Mouse (Mus musculus) thymus, postnatal 25 days (tissue): ENCODE data around the gene Ncam1.

Experiments
- DNase-seq: peaks from one replicate; pipeline ENCODE4 v3.0.0; 2022

The Ncam1 gene

DNA sequence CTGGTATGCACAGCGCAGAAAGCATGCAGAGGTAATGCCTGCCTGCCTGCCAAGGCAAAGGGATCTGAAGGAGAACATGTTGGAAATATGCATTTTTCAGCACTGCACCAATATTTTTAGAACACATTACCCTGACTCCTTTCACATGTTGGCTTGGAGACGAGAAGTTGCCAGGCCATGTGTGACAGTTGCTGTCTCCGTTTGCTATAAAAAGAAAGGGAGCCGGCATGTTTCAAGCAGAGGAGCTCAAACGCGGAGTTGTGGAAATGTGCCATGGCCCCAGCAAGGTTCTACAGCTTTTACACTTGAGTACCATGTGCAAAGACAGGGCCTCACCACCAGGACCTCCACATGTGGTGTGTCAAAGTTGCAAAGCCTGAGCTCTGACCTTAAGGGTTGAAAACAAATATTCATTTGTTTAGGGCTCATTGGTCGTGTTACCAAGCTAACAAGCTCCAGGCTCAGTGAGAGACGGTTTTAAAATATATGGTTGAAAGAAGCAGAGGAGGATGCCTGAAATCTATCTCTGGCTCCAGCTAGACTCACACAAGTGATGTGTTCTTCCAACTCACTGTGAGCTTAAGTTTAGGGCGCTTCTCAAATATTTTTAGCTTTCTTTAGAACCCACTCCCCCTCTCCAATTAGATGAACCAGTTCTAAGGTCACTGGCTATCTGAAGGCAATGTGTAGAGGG is 179.9 kb downstream of the Ncam1 start:
- DNase-seq, result no peak

DNA sequence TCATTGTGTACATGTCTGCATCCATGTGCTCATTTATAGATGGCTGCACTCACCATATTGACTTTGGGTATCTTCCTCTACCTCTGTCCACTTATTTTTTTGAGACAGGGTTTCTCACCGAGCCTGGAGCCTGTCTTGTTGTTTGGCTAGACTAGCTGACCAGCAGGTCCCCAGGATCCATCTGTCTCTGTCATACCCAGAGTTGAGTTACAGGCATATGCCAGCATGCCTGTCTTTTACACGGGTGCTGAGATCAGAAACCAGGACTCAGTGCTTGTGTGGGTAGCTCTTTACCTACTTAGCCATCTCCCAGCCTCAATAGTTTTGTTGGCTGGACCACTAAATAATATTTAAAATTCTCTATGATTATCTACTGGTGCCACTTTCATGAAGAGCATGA is 180.5 kb downstream of the Ncam1 start:
- no peak for DNase-seq

DNA sequence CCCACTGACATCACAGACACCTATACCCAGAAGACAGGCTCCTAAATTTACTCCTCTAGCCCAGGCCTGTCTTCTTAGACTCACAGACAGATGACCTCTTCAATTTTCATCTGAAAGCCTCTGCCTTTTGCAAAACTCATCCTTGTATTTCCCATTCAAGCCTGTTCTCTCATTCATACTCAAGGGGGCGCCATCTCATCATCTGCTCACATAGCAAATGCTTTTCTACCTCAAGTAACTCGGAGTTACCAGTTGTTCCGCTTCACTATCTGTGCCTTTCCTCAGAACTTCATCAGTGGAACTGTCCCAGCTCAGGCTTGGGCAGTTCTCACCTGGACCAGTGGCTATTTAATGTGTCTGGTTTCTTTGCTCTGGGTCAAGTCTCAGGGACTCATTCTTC is 181.5 kb downstream of the Ncam1 start:
- DNase-seq, result peak; percentile 1

DNA sequence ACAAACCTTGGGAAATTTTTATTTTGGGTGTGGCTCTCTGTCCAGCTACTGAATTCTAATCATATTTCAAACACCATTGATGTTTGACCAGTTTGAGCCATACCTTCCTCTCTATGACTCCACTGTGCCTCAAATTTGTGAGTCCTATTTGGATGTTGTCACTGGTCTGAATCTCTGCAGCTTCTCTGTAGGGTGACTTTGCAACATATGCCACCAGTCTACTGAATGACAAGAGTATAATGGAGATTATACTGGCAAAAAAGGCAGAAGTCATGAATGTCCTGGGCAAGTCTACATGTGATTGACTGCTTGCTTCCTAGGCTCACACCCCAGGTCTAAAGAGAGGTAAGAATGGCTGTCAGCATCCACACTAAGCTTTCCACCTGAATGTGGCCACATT is 186.3 kb downstream of the Ncam1 start:
- no peak for DNase-seq

DNA sequence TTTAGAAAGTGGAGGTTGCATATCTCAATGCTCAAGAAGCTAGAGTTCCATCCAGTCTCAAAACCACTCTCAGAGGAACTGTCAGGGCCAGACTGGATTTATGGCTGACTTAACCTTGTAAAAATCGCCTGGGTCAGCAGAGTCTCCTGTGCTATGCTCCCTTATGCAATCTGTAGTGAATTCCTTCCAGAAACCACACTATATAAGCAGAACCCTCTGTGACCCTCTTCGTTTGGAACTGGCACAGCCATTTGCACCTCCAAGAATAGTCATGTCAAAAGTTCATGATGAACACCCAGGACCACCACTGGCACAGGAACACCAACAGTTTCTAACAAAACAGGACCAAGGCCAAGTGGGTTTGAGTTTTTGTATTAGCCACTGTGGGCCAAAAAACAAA is 190.5 kb downstream of the Ncam1 start:
- no peak for DNase-seq

DNA sequence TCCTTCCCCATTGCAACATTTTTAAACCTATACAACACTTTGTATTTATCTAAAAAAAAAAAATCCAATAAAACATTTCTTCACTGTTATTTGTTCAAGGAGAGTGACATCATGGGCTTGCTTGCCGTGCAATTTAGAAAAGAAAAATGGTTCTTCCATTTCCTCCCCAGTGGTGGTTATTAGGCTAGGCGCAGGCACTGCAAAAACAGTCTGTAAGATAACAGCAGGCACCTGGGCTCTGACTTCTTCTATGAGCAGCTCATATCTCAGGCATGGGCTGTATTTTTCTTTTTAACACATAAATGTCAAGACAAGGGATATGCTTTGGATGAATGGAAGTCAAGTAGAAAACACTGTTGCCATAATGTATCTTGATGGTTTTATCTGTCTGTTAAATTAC is 192.0 kb downstream of the Ncam1 start:
- no peak for DNase-seq

DNA sequence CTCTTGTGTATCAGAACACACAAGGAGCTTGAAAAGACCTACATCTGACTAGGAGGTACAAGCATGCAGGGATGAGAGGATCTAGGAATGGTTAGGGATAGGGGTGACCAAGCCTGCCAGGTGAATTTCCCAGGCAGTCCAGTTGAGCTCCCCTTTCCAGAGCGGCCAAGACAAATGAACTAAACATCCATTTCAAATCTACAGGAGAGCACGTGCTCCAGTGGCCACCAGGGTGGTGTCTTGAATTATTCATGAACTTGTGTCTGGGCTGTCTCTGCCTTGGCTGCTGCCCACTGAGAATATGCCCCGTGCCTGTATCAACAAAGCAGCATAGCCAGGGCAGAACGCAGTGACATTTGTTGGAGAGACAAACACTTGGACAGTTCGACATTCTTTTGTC is 192.4 kb downstream of the Ncam1 start:
- no peak for DNase-seq

DNA sequence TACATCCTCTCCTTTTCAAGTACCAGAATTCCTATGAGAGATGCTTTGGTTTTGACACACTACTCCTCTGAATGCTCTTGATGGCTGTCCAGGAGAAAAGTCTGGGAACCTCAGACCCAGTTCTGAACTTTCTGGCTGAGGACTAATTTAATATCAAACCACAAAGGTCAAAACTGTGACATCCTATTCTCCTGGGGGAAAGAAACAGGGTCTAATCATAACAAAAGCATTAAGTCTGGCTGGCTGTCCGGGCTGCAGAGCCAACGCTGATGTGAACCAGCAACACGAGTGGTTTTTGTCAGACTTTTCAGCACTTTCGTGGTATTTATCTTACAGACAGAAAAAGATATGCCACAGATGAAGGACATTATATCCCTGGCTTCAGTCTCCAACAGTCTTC is 192.9 kb downstream of the Ncam1 start:
- no peak for DNase-seq

DNA sequence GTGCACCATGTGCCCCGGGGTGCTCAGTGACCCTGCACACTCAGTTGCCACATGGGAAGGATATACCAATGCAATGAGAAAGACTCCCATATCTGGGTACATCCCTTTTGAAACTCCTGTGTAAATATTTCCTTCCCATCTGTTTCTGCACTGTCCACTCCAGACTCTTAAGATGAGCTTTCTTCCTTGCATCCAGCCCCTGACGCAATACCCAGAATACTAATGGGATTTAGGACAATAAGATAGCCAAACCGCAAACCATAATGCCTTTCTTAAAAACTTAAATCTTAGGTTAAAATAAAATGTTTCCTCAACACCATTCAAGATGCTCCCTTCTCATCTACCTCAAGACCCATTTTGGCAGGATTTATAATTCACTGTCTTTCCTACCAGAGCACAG is 193.4 kb downstream of the Ncam1 start:
- DNase-seq, result no peak

DNA sequence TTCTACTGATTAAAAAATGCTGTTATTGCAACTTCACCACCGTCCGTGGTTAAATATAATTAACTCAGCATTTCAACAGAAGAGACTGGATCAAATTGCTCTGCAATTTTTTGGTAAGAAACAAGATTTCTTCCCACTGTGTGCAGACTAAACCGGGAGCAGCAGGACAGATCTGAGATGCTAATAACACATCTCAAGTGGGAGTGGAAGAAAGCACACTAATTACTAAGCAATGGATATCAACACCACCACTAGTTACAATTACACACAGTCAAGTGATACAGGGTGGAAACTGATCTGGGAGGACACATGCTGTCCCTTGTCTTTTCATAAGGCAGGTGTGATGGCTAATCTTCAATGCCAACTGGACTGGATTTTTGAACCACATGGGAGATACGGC is 197.5 kb downstream of the Ncam1 start:
- no peak for DNase-seq

DNA sequence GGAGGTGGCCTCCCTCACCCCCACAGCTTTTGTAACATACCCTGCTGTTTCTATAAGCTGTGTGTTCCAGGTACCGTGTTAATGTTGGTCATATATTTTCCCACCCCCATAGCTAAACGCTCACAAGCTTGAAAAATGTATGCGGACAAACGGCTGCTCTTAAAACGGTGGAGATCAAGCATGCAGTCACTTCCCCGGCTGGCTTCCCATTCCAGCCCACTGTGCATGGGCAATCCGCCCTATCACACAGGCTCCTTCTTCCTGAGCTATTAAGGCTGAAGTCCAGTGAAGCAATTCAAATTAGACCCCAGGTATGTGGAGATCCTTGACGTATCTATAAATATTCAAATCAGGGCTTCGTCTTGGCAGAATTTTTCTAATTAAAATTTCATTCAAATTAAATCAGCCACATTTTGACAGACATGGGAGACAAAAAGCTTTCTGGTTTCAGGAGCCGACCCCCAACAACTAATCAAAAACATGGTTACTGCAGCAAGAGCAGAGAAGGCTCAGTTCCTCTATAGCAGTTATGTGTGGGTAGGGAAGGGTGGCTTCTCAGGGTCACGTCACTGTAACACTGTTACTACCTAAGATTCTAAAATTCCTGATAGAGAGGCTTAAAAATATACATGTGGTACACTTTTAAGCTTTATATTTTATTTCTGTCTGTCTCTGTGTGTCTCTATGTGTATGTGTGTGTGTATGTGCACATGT is 202.9 kb downstream of the Ncam1 start:
- DNase-seq, result no peak

DNA sequence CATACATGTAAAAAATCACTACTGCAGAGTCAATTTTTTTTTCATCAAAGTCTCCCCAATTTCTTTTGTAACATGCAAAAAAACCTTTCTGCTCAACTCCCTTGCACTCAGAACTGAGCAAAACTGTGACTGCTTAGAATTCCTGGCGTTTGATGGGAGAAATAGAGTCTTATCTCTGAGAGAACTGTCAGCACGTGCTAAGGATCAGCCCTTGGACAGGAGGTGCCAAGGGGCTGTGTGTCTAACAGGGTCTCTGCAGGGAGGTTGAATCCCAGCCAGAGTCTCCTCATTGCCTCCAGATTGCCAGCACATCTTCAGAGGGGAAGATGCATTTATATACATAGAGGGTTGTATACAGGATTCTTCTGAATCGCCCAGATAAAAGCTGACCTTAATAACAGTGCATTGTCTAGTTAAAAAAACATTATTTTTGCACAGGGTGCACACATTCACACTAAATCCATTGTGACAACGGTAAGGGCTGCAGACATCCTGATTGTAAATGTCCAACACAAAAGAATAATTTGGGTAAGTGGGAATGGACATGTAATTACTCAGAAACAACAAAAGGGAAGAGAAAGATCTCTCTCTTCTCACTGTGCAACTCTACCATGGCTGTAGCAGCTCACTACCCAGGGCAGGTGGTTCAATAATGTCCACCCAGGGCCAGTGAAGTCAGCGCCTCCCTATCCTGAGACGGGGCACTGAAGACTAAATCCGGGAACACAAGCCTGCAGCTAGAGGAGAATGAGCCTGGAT is 203.7 kb downstream of the Ncam1 start:
- no peak for DNase-seq

DNA sequence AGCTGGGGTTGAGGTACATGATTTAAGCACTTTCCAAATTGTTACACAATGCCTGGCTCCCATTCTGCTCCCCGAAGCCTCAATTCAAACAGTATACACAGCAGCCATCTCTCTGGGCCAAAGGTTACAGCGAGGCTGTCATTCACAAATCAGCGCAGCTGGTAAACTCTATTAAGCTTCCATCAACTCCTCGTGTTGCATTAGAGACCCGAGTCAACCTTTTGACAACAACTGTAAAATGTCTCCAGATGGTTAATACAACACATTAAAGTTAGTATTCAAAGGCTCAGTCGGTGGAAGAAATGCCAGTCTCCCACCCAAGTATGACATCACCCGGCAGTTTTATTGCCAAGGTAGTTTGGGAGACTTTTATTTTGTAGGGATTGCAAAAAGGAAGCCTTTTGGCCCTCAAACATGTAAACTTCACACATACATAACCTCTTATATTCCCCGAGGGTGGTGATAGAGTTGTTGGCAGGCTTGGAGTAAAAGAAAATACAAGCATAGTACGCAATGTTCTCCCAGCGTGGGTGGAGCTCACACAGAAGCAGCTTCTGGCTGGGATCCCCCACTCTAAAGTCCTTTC is 204.7 kb downstream of the Ncam1 start:
- DNase-seq, result no peak

DNA sequence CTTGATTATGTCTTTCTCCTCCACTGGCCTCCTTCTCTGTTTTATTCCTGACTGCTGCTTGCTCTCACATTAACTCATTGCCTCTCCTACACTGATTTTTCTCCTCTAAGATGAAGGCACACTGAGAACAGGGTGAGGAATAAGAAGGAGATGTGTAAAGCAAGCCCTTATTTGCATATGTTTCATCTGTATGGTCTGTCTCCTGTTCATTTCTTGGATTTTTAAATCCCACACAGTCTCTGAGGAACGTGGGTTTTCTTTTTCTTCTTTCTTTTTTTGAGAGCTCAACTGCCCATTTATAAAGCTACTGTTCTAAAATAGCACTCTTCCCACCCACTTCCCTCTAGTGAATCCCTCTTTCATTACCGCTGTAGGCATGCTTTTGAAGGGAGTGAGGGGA is 206.7 kb downstream of the Ncam1 start:
- no peak for DNase-seq

DNA sequence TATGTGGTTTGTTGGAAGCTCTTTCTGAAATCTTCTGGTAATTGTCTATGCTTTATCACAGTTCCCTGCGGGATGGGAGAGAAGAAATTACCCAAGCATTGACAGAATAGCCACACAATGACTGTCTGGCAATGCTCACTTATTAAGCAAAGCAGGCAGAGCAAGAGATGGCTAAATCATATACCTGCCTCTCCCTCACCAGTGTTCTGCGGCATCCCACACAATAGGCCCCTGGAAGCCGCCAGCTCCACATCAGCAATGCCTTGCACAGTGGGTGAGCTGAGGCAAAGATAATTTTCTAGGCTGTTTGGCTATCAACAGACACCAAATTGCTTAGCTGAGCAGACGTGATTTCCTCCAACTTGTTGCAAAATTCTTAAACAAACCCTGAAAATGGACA is 208.5 kb downstream of the Ncam1 start:
- no peak for DNase-seq

DNA sequence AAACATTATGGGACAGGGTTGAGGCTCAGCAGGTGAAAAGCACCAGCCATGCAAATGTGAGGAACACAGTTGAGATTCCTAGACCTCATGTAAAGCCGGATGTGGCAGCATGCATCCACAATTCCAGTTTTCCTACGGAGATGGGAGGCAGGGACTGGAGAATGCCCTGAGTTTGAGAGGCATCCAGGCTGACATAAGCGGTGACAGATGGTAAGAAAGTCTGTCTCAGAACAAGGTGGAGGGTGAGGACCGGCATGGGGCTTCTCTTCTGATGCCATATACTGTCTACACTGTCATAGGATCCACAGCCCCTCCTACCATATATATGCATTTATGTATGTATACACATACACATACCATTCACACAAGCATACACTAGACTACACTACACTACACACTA is 221.6 kb downstream of the Ncam1 start:
- DNase-seq, result no peak

DNA sequence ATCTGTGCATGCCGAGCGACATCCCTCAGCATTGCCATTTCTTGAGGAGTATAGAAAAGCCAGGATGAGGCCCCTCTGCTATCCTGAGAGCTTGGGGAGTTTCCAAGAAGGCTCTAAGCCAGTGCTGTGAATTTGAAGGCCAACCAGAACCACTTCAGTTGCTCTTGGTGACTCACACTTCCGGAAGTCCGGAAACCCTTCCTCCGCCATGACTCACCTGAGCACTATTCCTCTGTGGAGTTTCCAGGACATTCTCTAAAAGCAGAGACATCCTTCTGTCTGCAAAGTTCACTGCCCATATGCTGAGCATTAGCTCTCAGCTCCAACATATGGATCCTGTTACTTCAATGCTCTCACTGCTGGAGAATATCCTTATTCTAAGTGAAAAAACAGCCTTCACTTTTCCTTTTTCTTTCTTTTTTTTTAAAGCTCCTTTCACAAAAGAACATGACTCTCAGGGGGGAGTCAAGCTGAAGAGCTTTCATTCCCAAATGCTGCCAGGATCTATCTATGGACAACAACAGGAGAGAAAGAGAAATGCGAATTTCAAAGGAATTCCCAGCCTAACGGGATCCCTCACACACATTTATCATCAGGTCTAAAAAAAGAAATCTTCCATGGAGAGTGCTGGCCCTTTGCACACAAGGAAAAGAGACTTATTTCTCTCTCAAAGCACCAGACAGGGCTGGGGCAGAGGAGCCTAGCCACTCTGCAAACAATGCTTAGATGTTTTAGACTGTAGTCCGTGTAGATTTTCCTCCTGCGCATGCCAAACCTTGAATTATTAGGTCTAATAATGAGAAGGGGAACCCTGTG is 226.8 kb downstream of the Ncam1 start:
- no peak for DNase-seq

DNA sequence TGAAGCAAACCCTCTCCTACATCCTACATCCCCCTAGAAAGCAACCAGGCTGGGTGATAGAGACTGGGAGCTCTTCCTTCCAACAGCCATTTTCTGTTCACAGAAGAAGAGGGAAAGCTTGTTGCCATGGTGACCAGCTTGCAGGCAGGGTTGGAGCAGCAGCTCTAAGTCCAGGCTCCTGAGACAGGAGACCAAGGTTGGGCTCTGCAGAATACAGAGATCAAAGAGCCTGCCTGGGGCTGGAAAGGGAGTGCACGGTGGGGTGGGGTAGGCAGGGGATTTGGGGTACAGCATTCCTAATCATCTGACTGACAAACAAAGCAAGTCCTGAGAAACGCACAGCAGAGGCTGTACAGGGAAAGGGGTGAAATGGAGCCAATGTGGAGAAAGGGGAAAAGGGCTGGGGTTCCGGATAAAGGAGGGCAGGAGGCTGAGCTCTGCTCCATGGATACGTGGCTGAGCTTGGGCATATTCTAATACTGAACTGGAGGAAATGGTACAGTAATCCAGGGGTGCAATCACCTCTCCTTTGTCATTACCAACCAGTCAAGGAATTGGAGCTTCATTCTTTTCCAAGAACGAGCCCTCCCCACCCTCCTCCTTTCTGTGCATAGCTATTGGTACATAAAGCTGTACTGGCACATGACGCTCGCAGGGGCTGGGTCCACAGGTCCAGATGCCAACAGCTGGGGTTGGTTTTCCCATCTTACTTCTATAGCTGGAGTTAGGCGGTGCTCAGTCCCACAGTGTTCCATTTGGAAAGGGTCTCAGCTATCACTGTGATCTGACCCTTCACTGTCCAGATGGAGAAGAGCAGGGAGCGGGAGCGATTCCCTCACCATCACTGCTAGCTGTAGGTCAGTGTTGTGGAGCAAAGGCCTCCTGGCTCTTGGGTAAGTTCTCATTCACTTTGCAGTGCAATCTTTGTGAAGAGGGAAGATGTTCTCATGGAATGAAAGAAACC is 227.7 kb downstream of the Ncam1 start:
- no peak for DNase-seq

DNA sequence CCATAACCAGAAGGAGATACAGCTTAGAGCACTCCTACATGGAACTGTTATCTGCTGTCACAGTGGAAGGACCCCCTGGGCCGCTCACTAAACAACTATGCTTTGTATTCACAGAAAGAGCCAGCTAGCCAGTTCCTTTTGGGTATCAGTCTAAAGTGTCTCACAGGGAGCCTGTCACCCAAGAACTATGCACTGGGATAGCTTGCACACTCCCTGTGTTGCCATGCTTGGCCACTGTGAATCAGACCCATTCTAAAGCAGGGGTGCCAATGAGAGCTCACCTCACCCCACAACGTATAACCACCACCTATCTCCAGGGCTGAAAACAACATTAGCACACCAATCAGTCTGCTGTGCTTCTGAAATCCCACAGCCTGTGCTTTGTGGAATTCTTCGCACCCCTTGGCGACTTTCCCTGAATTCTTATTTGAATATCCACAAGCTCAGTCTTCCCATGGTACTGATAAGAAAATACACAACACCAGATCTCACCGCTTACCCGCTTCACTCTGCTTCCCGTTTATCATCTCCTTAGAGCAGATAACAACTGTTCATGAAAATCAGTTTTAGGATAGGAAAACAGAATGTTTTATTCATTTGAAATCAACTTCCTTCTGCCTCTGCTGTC is 228.6 kb downstream of the Ncam1 start:
- DNase-seq, result no peak

DNA sequence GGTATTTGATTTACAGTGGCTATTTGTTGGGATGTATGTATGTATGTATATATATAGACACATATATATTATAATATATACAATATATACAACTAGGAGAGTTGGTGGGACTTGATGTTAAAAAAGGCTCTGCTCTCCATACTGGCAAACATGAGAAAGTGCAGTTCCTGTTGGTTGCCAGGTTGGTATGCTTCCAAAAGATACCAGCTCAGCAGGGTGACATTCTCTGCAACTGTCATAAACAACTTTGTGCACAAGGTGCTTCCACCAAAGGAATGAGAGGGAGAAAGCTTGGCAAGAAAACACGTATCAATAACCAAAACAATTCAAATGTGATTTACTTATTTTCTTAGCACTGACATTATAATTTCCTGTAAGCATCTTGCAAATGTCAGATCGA is 232.9 kb downstream of the Ncam1 start:
- no peak for DNase-seq

DNA sequence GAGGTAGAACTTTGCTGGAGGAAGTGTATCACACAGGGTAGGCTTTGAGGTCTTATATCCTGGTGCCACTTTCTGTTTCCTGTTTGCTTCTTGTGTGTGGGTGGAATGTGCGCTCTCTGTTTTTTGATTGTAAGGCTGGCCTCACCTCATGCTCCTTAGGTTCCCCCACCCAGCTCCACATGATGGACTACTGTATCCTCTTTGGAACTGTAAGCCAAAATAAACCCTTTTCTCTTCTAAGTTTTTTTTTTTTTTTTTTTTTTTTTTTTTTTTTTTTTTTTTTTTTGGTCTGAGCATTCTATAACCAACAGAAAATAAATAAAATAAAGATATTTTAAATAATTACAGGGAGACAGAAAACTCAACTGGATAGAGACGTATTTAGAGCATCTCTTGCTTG is 239.8 kb downstream of the Ncam1 start:
- DNase-seq, result no peak
